Mouse (Mus musculus) kidney, postnatal 14 days (tissue): ENCODE measurements around the gene Olfr1513.
"Not testable (repeated sequence)": the region's sequence is repeated elsewhere in the genome, so short reads cannot be mapped to it uniquely, and the experiment has no call there.

Experiments used
- DNase-seq: peaks from one replicate; pipeline ENCODE4 v3.0.0; 2022; ENCODE audit warnings: mixed read lengths

Gene Olfr1513

DNA sequence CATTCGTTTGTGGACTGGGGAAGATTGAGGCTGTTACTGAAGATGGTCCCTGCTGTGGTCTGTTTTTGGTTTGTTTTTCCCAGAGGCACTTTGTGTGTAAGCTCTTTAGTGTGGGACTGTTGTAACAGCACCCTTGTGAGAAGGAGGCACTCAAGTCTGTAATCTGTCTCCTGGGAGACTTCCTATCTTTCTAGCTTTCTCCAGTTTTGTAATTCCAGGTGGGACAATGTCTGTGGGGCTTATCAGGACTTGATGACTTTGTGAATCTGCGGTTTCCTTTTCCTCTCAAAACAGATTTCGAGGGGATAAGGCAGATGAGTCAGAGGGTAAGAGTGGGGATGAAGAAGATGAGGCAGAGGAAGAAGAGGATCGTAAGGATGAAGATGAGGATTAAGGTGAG is at the start of gene Olfr1513:
Gene Olfr1513 (minus strand): TSS at position 101 of the 400 bp plus-strand sequence.
- no peak for DNase-seq

DNA sequence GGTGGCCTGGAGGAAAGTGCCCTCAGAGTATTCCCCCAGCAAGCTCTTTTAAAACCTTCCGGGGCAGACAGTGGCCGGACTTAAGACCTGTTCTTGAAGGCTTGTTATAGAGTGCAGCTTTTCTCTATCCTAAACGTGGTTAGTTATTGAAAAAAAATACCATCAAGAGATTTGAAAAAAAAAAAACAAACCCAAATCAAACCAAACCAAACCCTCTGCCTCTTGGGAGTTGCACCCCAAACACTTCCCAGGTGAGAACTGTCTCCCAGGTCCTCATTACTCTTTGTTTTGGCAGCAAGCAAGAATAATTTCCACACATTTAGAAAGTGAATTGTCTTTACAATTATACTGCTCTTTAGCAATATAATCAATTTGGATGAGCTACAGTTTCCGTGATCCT is 41.1 kb upstream of the Olfr1513 start, which contains the start of gene Olfr1511:
Gene Olfr1511 (minus strand): TSS at position 101 of the 400 bp plus-strand sequence.
- no peak for DNase-seq

- peak; percentile 1 for DNase-seq
Measured at GRCm38 (mm10) chr14:52390084-52390848, 34.1 kb upstream of the Olfr1513 start.

GRCm38 (mm10) chr14:52379068-52379467 is 22.9 kb upstream of the Olfr1513 start, which contains the start of gene Olfr1512:
Olfr1512 (minus strand) TSS chr14:52379168.
- DNase-seq: no peak

GRCm38 (mm10) chr14:52368741-52369140 is 12.5 kb upstream of the Olfr1513 start:
- no peak for DNase-seq

- DNase-seq: no peak
Measured at GRCm38 (mm10) chr14:52339512-52339852, 16.7 kb downstream of the Olfr1513 start.

DNA sequence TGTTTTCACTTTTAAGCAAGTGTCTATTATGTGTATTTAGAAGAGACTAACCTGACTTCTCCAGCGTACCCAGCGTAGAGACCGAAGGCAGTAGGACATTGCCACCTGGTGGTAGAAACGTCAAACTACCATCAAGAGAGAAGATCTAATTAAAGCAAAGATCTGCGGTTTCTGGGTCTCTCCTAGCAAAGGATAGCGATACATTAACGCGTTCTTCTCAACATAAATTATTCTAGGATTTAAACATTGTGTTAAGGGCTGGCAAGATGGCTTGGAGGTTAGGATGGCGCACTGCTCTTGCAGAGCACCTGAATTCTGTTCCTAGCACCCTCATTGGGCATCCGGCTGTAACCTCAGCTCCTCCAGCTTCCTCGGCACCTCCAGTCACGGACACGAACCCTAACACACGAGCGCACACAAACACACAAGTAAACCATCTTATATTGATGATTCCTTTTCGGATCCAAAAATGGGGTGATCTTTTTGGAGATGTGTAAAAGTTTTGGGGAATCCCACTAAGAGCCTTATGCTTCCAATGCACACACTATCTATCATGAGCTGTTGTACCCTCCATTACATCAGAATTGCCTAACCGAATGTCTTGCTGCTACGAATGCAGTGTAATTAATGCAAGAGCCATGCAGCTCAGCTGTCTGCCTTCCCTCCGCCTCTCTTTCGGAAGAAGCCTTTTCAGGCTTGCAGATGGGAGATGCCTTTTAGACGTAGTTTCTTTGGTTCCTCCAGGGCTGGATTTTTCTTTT is 17.3 kb downstream of the Olfr1513 start:
- DNase-seq: peak; percentile 81

- DNase-seq: no peak
Measured at GRCm38 (mm10) chr14:52332171-52332570, 24.0 kb downstream of the Olfr1513 start.

DNA sequence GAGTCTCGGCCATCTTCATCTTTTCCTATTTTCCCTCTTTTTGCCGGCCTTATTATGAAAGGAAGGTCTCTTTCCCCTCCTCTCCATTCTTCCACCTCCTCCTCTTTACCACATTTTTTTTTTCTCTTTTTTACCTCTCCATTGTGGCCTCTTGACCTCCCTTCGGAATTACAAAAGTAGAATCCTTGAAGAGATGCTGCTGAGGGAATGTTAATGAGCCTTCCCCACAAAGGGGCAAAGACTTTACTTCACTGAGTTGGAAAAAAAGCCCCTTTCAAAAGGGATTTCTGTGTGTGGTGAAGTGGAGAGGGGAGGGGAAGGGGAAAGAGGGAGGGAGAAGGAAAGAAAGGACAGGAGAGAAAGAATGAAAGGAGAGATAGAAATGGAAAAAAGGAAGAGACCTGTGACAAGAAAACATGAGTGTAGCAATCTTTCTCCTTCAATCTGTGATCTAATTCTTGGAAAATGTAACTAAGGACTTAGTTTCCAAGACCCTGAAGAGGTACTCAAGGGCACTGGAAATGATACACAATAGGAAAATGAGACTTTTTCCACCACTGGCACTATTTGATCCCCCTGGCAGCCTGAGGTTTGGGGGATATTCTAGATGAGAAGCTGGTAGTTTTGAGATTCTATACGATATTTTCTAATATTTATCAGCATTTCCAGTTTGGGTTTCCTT is 25.0 kb downstream of the Olfr1513 start:
- no peak for DNase-seq

- no peak for DNase-seq
Measured at GRCm38 (mm10) chr14:52327910-52328812, 28.0 kb downstream of the Olfr1513 start, which contains the start of gene Sall2. Sall2 (minus strand) TSS chr14:52328762.

DNA sequence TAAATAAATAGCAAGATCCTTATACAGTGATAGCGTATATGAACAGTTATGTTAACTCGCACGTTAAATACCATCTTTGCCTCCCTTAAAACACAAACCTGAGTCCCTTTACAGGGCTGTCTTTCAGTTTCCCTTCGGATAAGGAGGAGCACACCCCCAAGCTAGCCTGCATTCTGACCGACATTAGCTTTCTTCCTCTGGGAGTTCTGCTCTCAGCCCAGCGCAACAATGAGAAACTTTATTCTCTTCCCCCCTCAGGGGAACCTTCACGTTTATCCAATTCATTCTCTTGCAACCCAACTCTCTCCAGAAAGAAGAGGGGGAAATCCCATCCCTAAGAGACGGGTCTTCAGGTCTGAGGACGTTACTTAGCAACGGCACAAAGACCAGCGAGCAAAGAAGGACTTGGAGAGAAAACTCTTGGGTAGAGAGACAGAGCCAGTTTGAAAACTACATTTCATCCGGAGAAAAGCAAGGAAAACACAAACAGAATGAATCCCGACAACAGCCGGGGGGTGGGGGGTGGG is 28.8 kb downstream of the Olfr1513 start:
- DNase-seq: no peak

GRCm38 (mm10) chr14:52325890-52326289 is 30.3 kb downstream of the Olfr1513 start:
- no peak for DNase-seq

DNA sequence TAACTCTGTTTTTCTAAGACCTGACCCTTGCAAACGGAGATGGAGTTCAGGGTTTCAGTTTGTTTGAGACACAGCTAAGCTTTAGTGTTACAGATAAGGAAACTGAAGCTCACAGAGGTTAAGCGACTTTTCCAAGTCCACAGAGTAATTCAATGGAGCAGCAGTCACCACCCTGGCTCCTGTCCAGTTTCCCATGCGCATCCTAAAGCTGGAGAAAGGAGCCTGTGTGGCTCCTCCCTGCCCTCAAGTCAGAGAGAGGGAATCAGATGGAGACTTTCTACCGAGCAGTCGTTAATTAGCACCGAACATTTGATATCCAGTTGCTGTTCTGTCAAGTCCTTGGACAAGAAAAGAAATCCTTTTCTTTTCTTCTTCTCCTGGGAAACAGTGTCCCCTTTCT is 36.8 kb downstream of the Olfr1513 start:
- DNase-seq: no peak

- peak; percentile 70 for DNase-seq
Measured at GRCm38 (mm10) chr14:52316441-52317225, 39.6 kb downstream of the Olfr1513 start.

DNA sequence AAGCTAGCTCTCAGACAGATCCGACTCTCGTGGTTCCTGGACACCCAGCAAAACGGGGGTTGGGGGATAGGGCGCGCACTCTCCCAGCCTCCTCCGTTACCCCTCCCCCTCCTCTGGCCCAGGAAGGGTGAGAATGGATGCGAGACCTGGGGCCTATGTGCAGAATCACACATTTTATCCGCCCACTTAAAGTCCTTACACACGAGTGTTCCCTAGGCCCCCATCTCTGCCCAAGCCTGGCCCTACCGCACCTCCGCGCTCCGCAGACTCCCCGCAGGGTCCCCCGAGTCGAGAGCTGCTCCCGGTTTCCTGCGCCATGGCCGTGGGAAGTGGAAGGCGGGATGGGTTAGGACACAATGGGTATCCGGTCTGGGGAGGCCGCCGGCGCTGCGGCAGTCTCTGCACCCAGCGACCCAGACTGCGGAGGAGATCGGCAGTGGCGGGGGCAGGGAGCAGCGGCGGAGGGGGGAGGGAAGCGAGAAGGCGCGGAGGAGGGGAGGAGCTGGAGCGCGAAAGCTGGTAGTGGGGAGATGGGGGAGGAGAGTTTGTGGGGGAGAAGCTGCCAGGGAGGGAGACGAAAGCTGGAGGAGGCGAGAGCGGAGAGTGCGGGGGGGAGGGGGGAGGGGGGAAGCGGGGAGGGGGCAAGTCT is 40.3 kb downstream of the Olfr1513 start:
- peak; percentile 84 for DNase-seq

DNA sequence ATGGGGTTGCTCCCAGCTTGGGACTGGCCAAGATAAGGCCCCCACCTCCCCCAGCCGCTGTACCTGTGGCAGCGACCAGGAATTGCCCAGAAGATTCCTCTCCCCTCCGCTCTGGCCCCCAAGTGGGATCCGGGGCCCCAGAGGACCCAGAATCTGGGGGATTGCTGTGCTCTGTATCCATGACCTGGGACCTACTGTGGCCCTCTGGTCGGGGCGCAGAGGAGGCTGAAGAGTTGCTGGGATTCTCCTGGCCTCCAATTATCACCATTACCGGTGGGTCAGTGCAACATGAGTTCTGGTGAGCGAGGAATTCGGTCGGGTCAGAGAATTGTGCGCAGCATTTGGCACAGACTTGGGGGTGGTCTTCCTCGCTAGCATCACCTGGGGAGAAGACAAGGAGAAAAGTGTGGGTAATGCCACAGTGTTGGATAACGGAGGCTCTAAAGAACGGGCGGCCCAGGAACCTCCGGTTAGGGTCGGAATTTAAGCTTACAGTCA is 40.9 kb downstream of the Olfr1513 start:
- DNase-seq: peak; percentile 10

DNA sequence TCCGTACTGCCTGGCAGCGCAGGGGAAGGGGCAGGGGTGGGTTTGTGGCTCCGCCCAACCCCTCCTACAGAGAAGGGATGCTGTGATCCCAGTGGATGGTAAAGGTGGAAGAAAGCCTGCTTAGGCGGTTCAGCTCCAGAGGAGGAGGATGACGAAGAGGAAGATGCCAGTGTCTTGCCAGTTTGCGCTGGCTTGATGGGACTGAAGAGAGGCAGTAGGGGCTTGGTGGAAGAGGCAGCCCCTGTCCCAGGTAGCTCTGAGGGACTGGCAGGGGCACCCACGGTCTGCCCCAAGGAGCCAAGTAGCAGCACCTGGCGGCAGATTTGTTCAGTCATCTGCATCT is 41.4 kb downstream of the Olfr1513 start:
- DNase-seq: no peak

DNA sequence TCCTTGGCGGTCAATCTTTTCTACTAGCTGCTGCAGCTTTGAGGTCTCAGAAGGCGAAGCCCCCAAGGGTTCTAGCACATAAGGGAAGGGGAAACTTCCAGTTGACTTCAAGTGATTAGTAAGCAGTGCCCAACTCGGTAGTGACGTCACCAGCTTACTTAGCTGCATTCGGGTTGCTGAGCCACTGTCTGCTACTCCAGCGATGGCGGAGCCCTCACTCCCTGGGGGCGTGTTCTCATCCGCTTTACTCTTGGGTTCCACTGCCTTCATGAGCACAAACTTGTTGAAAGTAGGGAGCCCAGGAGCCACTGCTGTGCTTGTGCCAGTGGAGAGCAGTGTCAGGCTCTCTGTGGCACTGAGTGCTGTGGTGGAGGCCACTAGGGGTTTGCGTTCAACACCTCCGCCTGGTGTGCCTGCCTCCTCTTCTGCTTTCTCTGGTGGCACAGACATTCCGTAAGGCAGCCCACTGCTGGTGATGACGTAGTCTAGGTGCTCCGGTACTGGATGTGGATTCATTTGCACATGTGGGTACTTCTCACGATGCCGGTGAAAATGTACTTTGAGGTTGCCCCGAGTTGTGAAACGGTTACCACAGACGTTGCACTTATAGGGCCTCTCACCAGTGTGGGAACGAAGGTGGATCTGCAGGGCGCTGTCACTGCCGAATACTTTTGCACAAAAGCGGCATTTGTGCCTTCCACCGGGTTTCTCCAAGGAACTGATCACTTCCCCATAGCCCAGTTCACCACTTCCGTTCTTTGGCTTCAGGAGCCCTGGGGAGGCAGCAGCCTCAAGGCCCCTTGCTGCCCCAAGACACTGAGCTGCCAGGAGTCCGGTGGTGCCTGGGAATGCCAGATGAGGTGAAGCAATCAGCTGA is 42.0 kb downstream of the Olfr1513 start:
- no peak for DNase-seq

DNA sequence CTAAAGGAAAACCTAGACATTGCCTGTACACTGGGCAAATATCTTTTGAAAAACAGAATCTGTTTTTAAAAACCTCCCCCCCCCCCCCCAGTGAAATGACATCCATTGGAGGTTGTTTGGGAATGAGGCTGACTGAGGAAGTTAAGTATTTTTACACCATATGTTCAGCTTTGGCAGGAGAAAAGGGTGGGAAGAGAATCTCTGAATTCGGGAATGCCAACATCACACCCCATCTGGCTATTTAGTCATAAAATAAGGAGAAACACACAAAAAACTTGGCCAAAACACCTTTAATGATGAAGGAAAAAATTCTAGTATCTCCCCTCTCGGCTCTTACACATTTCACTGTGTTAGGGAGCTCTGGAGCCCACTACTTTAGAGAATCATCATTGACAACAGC is 45.3 kb downstream of the Olfr1513 start:
- no peak for DNase-seq

DNA sequence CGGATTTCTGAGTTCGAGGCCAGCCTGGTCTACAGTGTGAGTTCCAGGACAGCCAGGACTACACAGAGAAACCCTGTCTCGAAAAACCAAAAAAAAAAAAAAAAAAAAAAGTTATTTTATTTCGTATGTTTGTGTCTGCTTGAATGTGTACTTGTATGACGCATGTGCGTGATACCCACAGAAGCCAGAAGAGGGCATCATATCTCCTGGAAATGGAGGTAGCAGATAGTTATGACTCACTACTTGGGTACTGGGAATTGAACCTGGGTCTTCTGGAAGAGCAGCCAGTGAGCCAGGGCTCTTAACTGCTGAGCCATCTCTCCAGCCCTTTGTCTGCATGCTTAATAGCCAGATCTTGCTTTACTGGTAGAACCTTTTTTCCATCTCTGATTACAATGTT is 45.9 kb downstream of the Olfr1513 start:
- not testable (repeated sequence) for DNase-seq
